Mouse (Mus musculus): ENCODE results near the gene Soat1.
A peak's percentile ranks its signal among the peaks of the same experiment; 100 is the strongest.
"Not testable (repeated sequence)": the region's sequence is repeated elsewhere in the genome, so short reads cannot be mapped to it uniquely, and the experiment has no call there.

Soat1 gene

GRCm38 (mm10) chr1:156473961-156474503 lies at the start of gene Soat1:
Soat1 (minus strand) TSS chr1:156474331.
- peak; percentile 66 for DNase-seq (ENCODE audit: low spot score)

- not testable (repeated sequence) for DNase-seq (ENCODE audit: low spot score)
These were observed 49.7 kb upstream of the Soat1 start, which contains the start of gene Gm10031 for GRCm38 (mm10) chr1:156523842-156524241. Gm10031 (plus strand) TSS chr1:156524012.

- DNase-seq (ENCODE audit: low spot score) = no peak
These were observed 47.8 kb upstream of the Soat1 start for GRCm38 (mm10) chr1:156521796-156522517.

DNA sequence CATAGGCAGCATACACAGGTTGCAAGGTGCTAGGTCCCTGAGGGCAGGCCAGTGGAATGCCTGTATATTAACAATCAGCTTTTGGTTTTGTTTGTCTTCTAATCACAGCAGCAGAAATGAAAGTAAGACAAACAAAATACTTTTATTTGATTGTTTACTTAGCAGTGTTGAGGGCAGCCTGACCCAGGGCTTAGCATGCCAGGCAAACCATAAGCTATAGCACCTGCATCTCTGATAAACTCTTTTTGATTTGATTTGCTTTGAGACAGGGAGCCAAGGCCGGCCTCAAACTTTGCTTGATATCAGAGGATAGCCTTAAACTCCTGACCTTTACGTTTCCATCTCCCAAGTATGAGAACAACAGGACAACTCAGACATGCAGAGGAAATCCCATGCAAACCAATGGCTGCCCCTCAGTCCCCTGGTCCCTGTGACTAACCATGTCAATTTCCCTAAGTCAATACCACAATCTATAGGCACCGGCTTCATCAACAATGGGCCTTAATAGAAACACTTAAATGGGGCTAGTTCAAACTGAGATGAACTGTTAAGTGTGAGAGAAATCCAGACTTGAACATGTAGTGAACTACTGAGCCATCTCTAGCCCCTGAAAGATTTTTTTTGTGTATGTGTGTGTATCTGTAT lies 46.1 kb upstream of the Soat1 start:
- DNase-seq (ENCODE audit: low spot score) = no peak

DNA sequence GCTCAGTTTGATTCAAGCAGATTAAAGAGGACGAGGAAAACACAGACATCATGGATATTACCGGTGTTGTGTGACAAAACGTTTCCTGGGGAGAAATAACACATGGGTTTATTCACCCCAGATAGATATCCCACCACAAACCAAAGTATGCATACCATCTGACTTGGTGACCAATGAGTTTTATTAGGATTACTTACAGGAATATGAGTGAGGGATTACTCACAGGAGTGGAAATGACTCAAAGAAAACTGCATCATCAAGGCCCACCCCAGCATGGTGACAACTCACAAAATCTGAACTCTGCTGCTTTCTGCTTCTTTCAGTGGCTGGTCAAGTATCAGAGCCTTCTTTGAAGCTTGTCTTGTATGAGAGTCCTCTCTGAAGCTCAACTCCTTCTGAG lies 33.6 kb upstream of the Soat1 start:
- DNase-seq (ENCODE audit: low spot score) = no peak

- no peak for DNase-seq (ENCODE audit: low spot score)
These were observed 31.8 kb upstream of the Soat1 start for GRCm38 (mm10) chr1:156505901-156506300.

- no peak for DNase-seq (ENCODE audit: low spot score)
These were observed 30.9 kb upstream of the Soat1 start for GRCm38 (mm10) chr1:156504945-156505523.

DNA sequence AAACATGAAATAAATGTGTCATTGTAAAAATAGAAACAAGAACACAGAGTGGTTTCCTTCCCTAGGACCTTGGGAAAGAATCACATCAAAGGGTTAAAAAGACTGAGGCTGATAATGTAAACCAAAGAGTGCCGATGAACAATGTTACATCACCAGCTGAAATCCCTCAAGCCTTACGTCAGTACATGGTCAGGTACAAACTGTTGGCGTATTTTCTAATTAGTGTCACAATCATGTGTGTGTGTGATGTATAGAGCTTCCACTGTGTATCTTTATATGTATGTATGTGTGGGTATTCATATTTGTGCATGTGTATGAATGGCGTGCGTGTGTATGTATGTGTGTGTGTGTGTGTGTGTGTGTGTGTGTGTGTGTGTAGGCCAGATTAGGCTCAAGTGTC lies 22.8 kb upstream of the Soat1 start:
- no peak for DNase-seq (ENCODE audit: low spot score)

GRCm38 (mm10) chr1:156495025-156495424 lies 20.9 kb upstream of the Soat1 start:
- DNase-seq (ENCODE audit: low spot score) = no peak

DNA sequence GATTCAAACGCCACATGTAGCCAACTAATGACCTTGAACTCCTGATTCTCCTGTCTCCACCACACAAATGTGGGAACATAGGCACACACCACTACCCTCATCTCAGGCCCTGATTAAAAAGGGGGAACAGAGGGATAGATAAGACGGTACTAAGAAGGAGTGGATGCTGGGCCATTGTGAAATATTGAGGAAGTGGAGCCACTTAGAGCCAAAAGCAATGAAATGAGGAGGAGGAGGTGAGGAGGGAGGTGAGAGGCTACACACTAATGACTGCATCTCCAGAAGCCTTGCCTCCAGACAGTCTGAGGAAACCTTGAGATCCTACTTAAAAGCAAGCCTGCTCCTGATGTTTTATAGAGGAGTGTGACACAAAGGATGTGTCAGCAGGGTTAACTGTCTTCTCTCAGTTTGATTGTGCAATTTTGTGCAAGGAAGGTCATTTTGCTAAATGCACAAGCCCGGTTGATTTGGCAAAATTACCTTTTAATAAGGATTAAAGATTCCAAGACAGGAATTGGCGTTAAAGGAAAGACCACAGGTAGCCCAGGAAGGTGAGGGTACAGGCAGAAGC lies 17.2 kb upstream of the Soat1 start:
- no peak for DNase-seq (ENCODE audit: low spot score)

- no peak for DNase-seq (ENCODE audit: low spot score)
These were observed 13.9 kb upstream of the Soat1 start for GRCm38 (mm10) chr1:156488031-156488430.

DNA sequence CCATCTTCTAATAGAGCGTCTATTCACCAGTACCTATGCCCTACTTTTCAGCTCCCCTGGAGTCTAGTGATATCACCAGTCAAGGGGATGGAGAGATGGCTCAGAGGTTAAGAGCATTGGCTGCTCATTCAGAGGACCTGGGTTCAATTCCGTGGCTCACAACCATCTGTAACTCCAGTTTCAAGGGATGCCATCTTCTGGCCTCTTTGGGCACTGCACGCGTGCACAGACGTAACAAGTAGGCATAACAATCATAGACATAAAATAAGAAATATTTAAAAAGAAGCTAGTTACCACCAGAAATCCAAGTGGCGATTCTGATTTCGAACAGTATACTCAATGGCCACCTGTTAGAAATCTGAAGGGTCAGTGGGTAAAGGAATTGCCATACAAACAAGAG lies 13.4 kb upstream of the Soat1 start:
- DNase-seq (ENCODE audit: low spot score) = no peak

DNA sequence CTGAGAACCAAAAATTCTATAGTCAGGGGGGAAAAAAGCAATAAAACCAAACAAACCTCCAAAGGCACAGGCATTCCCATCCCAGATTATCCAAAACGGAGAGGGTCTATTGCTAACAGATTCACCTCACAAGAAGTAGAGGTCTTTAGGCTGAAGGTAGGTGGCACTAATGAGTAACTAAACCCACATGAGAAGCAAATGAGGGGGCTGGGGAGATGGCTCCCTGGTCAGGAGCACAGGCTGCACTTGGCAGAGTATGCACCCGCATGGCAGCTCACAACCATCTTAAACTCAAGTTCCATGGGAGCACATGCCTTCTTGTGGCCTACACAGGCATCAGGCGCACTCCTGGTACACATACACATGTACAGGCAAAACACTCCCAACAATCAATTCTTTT lies 7.7 kb upstream of the Soat1 start:
- no peak for DNase-seq (ENCODE audit: low spot score)

- no peak for DNase-seq (ENCODE audit: low spot score)
These were observed 2.4 kb upstream of the Soat1 start for GRCm38 (mm10) chr1:156476535-156476934.

DNA sequence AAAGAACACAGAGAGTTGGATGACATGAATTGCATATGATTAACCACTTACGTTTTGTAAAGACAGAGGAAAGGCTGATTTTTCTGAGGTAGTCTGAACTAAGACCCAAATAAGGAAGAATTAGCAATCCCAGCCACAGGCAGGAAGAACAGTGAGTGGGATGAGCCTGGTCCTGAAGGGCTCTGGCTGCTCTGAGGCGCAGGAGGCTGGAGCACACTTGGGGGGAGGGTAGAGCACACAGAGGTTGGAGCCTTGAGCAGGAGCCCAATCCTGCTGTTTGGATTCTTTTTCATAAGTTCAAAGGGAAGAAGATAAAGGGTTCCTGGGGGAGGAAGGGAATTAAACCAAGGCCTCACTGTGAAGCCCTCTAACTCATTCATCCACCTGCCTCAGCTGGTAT lies 1.9 kb upstream of the Soat1 start:
- DNase-seq (ENCODE audit: low spot score) = no peak

- no peak for DNase-seq (ENCODE audit: low spot score)
These were observed 723 bp upstream of the Soat1 start for GRCm38 (mm10) chr1:156474854-156475253.

DNA sequence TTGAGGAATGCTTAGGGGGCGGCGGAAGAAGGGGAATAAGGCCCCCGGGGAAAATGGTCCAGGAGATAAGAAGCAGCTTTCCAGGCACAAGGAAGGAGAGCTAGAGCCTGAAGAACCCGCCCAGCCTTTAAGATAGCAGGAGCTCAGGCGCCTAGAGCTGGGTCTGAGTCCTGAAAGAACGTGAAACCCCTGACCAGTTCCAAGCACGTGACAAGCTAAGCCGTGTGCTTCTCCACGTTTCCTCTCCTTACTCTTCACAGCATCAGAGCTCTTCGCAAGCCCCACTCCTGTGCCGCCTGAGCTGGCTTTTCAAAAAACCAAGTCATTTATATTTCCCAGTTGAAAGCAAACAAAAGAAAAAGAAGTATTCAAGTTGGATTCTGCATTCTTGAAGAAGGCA lies 1.1 kb downstream of the Soat1 start:
- DNase-seq (ENCODE audit: low spot score) = no peak

GRCm38 (mm10) chr1:156471955-156472354 lies 2.2 kb downstream of the Soat1 start:
- DNase-seq (ENCODE audit: low spot score) = no peak

DNA sequence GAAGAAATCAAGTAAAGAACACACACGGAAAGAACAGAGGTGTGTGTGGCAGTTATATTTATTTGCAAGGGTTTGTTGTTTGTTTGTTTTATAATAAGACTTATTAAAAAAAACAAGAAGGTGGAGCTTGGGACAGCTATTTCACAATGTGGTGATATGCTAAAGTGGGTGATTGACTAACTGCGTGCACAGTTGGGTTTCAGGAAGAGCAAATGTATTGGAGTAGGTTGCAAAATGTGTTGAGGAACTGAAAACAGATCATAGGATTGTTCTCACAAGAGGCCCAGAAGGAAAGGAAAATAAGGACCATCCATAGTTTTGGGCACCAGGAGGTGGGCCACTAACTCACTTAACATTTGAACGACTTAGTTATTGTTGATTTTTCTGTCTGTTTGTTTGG lies 3.1 kb downstream of the Soat1 start:
- no peak for DNase-seq (ENCODE audit: low spot score)

- no peak for DNase-seq (ENCODE audit: low spot score)
These were observed 3.6 kb downstream of the Soat1 start for GRCm38 (mm10) chr1:156470557-156470956.

GRCm38 (mm10) chr1:156468576-156468975 lies 5.6 kb downstream of the Soat1 start:
- DNase-seq (ENCODE audit: low spot score) = no peak

- no peak for DNase-seq (ENCODE audit: low spot score)
These were observed 6.4 kb downstream of the Soat1 start for GRCm38 (mm10) chr1:156467655-156468255.
